Mouse (Mus musculus) left cerebral cortex, adult 11 months (tissue): ENCODE measurements around the gene Adra2c.
A peak's percentile ranks its signal among the peaks of the same experiment; 100 is the strongest.

Experiments
- DNase-seq: peaks from one replicate; pipeline ENCODE4 v3.0.0; 2022; ENCODE audit warnings: low spot score

Gene Adra2c

GRCm38 (mm10) chr5:35311738-35312250 is 33.7 kb downstream of the Adra2c start:
- no peak for DNase-seq

- DNase-seq, result peak; percentile 57
Observed at GRCm38 (mm10) chr5:35313231-35313821, 35.2 kb downstream of the Adra2c start.

- peak; percentile 40 for DNase-seq
Observed at GRCm38 (mm10) chr5:35313826-35314586, 35.9 kb downstream of the Adra2c start.

- DNase-seq, result no peak
Observed at GRCm38 (mm10) chr5:35314629-35315028, 36.5 kb downstream of the Adra2c start.

- DNase-seq, result no peak
Observed at GRCm38 (mm10) chr5:35315204-35315603, 37.1 kb downstream of the Adra2c start.

GRCm38 (mm10) chr5:35320650-35321049 is 42.5 kb downstream of the Adra2c start:
- DNase-seq, result peak; percentile 33

GRCm38 (mm10) chr5:35330822-35331221 is 52.7 kb downstream of the Adra2c start:
- DNase-seq, result peak; percentile 33
